Mouse (Mus musculus) thymus, adult 2 months (tissue): ENCODE results near the gene Cdk9.

Source experiments
- CTCF ChIP-seq: fragments of 200-500 bp; IDR thresholded peaks from 2 replicates; pipeline ENCODE4 v1.5.1; 2012; ENCODE audit warnings: mild to moderate bottlenecking, control low read depth, low read length, moderate library complexity, borderline replicate concordance; ENCODE audit not compliant: control insufficient read depth, poor library complexity, insufficient read depth; ENCODE audit errors: extremely low read depth
- POLR2A ChIP-seq: fragments of 200-500 bp; IDR thresholded peaks from 2 replicates; pipeline ENCODE4 v1.6.1; 2012; ENCODE audit warnings: mild to moderate bottlenecking, low read length, control low read depth, moderate library complexity; ENCODE audit not compliant: control insufficient read depth, poor library complexity, insufficient read depth; ENCODE audit errors: extremely low read depth

DNA sequence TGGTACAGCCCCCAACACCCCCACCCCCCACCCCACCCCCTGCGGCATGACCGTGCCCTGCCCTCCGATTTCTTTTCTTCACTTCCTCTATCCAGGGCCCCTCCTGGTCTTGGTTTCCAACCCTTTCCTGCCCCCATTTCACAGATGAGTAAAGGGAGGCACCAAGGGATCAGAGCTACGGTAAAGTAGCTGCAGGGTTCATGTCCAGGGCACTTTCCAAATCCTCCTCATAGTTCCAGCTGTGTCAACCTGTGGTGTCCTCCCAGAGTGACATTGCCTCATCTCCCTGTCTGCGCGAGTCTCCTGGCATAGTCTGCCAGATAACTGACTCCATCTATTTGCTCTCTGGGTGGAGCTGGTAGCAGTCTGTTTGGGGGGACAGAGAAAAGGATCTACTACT, 47.0 kb downstream of the Cdk9 start:
- TF ChIP-seq POLR2A (no peak), CTCF (no peak)
